ENCODE assay signal across 12 mouse cellular contexts in the genomic region with DNA sequence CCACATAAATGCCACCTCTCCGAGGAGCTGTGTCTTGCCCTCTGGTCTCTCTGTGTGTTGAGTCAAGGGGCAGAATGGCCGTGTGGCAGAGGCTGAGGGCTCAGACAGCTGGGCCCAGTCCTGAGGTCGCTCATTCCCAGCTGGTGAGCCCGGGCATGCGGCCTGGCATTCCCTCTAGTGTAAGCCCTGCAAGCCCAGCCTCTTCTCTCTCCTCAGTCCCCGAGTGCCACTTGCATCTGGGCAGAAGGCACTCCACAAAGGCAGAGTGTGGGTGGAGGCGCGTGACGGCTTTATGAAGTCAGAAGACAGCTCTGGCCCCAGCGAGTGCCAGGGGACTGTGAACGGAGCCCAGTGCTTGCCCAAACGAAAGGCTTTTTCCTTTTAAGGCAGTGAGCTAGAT.
A peak's percentile ranks its signal among the peaks of the same experiment; 100 is the strongest.
DNase-seq lines count a peak whose midpoint lies in the region; ATAC-seq and TF ChIP-seq lines count a peak whose summit lies in the region.
"Had no signal": no experiment of that assay in that cellular context is flagged by ENCODE, and none has a peak within 500 bp of the region (broad histone marks: within the 10 kb centered on the region; RNA-seq: fewer than 3 reads in every experiment).

No protein-coding gene starts in this region.

- no peaks in the 10 kb centered on the region for H3K27me3 ChIP-seq in kidney, embryonic 14.5 days (ENCODE audit: control insufficient read depth, insufficient read depth, low read length)
- no peaks in the 10 kb centered on the region for H3K27me3 ChIP-seq in forebrain, embryonic 12.5 days
- H3K27me3 ChIP-seq in hindbrain, embryonic 12.5 days, result no peaks in the 10 kb centered on the region
- H3K27me3 ChIP-seq: limb, embryonic 15.5 days; stomach, embryonic 15.5 days had no signal

- peaks cover 11% of the 10 kb centered on the region; the same call in 1 of the 2 replicates for H3K4me1 ChIP-seq in kidney, embryonic 14.5 days (ENCODE audit: control insufficient read depth, insufficient read depth, low read length)
- no peaks in the 10 kb centered on the region; the same call in none of the 2 replicates for H3K4me1 ChIP-seq in forebrain, embryonic 12.5 days
- H3K4me1 ChIP-seq in hindbrain, embryonic 12.5 days, result peaks cover 11% of the 10 kb centered on the region
- H3K4me1 ChIP-seq: stomach, embryonic 15.5 days had no signal

- H3K4me3 ChIP-seq in gastrocnemius, adult 2 months, result no peak overlapping the region
- no peak overlapping the region for H3K4me3 ChIP-seq in kidney, embryonic 14.5 days (ENCODE audit: low read length)
- no peak overlapping the region for H3K4me3 ChIP-seq in forebrain, embryonic 12.5 days (replicated peaks)
- no peak overlapping the region for H3K4me3 ChIP-seq in hindbrain, embryonic 12.5 days
- H3K4me3 ChIP-seq: limb, embryonic 15.5 days; stomach, embryonic 15.5 days had no signal

- DNase-seq in gastrocnemius, postnatal 14 days, result peak; percentile 35
- no peak for DNase-seq in gastrocnemius, adult 2 months
- DNase-seq in right cerebral cortex, adult 18-20 months, result peak; percentile 82
- DNase-seq in right cerebral cortex, postnatal 4 days, result no peak
- peak; percentile 24 for DNase-seq in lung, postnatal 25 days (ENCODE audit: low spot score)
- DNase-seq: heart, postnatal 14 days; kidney, adult 8-10 months had no signal

- no peak overlapping the region for H3K9ac ChIP-seq in kidney, embryonic 14.5 days (ENCODE audit: low read depth, low read length)
- no peak overlapping the region for H3K9ac ChIP-seq in forebrain, embryonic 12.5 days
- H3K9ac ChIP-seq in hindbrain, embryonic 12.5 days, result no peak overlapping the region
- H3K9ac ChIP-seq: limb, embryonic 15.5 days; stomach, embryonic 15.5 days had no signal

- no peak overlapping the region for H3K4me2 ChIP-seq in kidney, embryonic 14.5 days (replicated peaks; ENCODE audit: low read depth, low read length)
- no peak overlapping the region for H3K4me2 ChIP-seq in forebrain, embryonic 12.5 days
- H3K4me2 ChIP-seq in hindbrain, embryonic 12.5 days (replicated peaks), result no peak overlapping the region
- H3K4me2 ChIP-seq: limb, embryonic 15.5 days; stomach, embryonic 15.5 days had no signal

- no peak for ATAC-seq in kidney, embryonic 14.5 days (ENCODE audit: low FRiP score, low TSS enrichment)
- ATAC-seq in forebrain, embryonic 12.5 days (ENCODE audit: low FRiP score), result no peak
- no peak for ATAC-seq in hindbrain, embryonic 12.5 days (ENCODE audit: low FRiP score)

- H3K27ac ChIP-seq in gastrocnemius, adult 2 months, result no peak overlapping the region
- no peak overlapping the region for H3K27ac ChIP-seq in kidney, embryonic 14.5 days (ENCODE audit: low read depth, low read length)
- H3K27ac ChIP-seq in forebrain, embryonic 12.5 days, result no peak overlapping the region
- H3K27ac ChIP-seq in hindbrain, embryonic 12.5 days, result no peak overlapping the region
- H3K27ac ChIP-seq: limb, embryonic 15.5 days; stomach, embryonic 15.5 days had no signal

- 90% methylated on average over 12 of the region's 12 CpGs for WGBS in kidney, embryonic 14.5 days
- 90% methylated on average over 12 of the region's 12 CpGs for WGBS in forebrain, embryonic 12.5 days
- 86% methylated on average over 12 of the region's 12 CpGs for WGBS in hindbrain, embryonic 12.5 days

- intact Hi-C loops in gastrocnemius, postnatal 14 days (cut with DNase I; ENCODE audit: low total_unique reads), result no loop called here
- intact Hi-C loops in gastrocnemius, adult 2 months (cut with DNase I), result no loop called here

- no peaks in the 10 kb centered on the region; the same call in 1 of the 2 replicates for H3K9me3 ChIP-seq in kidney, embryonic 14.5 days (ENCODE audit: control insufficient read depth, low read length)
- no peaks in the 10 kb centered on the region for H3K9me3 ChIP-seq in forebrain, embryonic 12.5 days
- H3K9me3 ChIP-seq in hindbrain, embryonic 12.5 days (replicated peaks), result 0 out of 2 replicates have a peak, but pooled peaks cover 2% of the 10 kb centered on the region
- H3K9me3 ChIP-seq: limb, embryonic 15.5 days; stomach, embryonic 15.5 days had no signal

- peaks cover 26% of the 10 kb centered on the region for H3K36me3 ChIP-seq in kidney, embryonic 14.5 days (ENCODE audit: control insufficient read depth, insufficient read depth, low read length)
- H3K36me3 ChIP-seq in forebrain, embryonic 12.5 days (replicated peaks), result peaks cover 67% of the 10 kb centered on the region
- H3K36me3 ChIP-seq in hindbrain, embryonic 12.5 days, result peaks cover 50% of the 10 kb centered on the region

- no peak for TF ChIP-seq CTCF in gastrocnemius, adult 2 months (IDR thresholded peaks at IDR 0.05)

Comparison
In these comparisons a context has a peak if more than half of its experiments do, and no peak if none do; other contexts are left out.
1. DNase-seq: peak in gastrocnemius, postnatal 14 days (single experiment), right cerebral cortex, adult 18-20 months (single experiment) and lung, postnatal 25 days (single experiment); none in gastrocnemius, adult 2 months (single experiment) and right cerebral cortex, postnatal 4 days (single experiment).